Mouse (Mus musculus) inflammation-experienced regulatory T-cells (primary cell): ENCODE measurements around the gene Socs2. TPM values are rescaled to one million over a fixed set of nuclear protein-coding genes. Genes with fewer than 3 reads are reported as not detected.

Experiments used
- polyA plus RNA-seq, 2 experiments: library from polyadenylated mRNA; unstranded; fragments of 100-300 nt; shearing (Covaris generic); gene quantifications; one replicate each; pipeline ENCODE4 v1.2.1; 2017

Gene Socs2
- 100 to 1,000 TPM in 1 of 2 experiments, 10 to 100 TPM in 1; 66.8 to 106 TPM for polyA plus RNA-seq

DNA sequence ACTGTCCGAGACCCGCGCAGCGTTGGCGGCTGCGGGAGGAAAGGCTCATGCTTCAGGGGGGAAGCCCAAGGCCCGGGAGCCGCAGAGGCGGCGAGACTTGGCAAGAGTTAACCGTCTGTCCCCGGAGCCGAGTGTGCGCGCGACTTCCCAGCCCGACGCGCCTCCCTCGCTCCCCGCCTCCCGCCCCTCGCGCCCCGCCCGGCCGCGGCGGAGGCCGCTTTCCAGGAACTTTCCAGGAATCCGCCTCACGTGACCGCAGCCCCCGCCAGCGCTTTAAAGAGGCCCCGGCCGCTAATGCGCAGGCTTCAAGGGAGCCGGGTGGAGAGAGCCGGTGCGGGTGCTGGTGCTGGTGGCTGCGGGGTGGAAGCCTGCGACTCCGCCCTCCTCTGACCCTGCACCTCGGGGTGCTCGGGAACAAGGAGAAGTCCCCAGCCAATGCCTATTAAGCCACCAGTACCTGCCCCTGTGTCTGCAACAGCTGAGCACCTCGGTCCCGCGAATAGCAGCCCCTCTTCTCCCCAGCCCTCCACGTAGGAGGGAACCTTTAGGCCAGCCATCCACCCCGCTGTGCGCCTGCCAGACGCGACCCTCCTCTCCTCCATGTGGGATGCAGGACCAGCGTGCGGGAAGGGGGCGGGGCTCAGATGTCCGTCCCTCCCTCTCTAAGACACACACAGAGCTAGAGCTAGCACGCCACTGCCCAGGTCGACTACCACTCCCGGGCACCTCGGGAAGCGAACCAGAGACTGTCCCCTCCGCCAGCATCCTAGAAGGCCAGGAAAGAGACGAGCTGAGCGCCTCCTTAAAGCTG lies at the start of gene Socs2:
Gene Socs2 (minus strand): TSS at position 496 of the 811 bp plus-strand sequence.

Other genes with a start within 250 kb of the Socs2 start
- gene Cradd, start 93.0 kb downstream of the Socs2 start, polyA plus RNA-seq = 10 to 100 TPM; 25.9 to 30.2 TPM
- 100 to 1,000 TPM; 120 to 123 TPM for gene Mrpl42, start 84.8 kb upstream of the Socs2 start, polyA plus RNA-seq
- gene Ube2n, start 98.0 kb upstream of the Socs2 start, polyA plus RNA-seq = 100 to 1,000 TPM; 274 to 292 TPM
- gene Nudt4, start 147.0 kb upstream of the Socs2 start, polyA plus RNA-seq = 10 to 100 TPM; 39.2 to 49.2 TPM